Mouse (Mus musculus): ENCODE results near the gene Vps37c. TPM values are rescaled to one million over a fixed set of nuclear protein-coding genes. Genes with fewer than 3 reads are reported as not detected.

Gene Vps37c
- polyA plus RNA-seq (2016; fragmentation: Nextera tagmentation; extraction: Ambion mirVana), result 29.0 and 31.2 TPM in 2 replicates

- Histone ChIP-seq H3K9me3 (replicated peaks) (no peaks in the 10 kb centered on the region), H3K4me3 (peak within 1 kb of the TSS; percentile 75), H3K4me1 (replicated peaks) (peaks cover 37% of the 10 kb centered on the region), H3K27me3 (replicated peaks) (no peaks in the 10 kb centered on the region), H3K9ac (peak within 1 kb of the TSS; percentile 84), H3K36me3 (no peaks in the 10 kb centered on the region), H3K27ac (ENCODE audit: poor library complexity, severe bottlenecking) (peak within 1 kb of the TSS; percentile 95), H3K4me2 (peak within 1 kb of the TSS; percentile 79)
- under 1% methylated on average over 72 of the region's 74 CpGs for WGBS
- peak; percentile 93 for ATAC-seq (ENCODE audit: insufficient number of reproducible peaks, low FRiP score)
These were observed at the start of gene Vps37c for GRCm38 (mm10) chr19:10688537-10689352. Vps37c (plus strand) TSS chr19:10688735.

DNA sequence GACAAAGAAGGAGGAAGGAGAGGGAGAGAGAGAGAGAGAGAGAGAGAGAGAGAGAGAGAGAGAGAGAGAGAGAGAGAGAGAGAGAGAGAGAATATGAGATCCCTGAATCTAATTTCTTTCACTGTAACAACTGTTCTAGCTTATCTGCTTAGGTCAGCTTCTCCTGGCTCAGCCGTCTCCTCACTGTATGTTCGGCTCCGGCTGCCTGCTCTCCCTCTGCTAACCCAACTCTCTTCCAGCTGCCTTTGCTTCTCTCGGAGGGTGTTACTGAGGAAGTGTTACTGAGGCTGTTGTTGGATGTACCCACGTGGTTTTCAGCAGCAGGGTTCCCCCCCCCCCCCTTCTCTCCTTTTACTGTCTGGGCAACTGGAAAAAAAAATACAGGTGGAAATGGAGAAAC is 48.5 kb upstream of the Vps37c start:
- H3K9ac ChIP-seq, result no peak overlapping the region
- H3K4me3 ChIP-seq, result no peak overlapping the region
- H3K36me3 ChIP-seq, result no peaks in the 10 kb centered on the region
- peaks cover 7% of the 10 kb centered on the region for H3K27me3 ChIP-seq (replicated peaks)
- peak overlapping the region; percentile 33 for H3K4me2 ChIP-seq
- peaks cover 11% of the 10 kb centered on the region for H3K4me1 ChIP-seq (replicated peaks)
- H3K27ac ChIP-seq (ENCODE audit: poor library complexity, severe bottlenecking), result no peak overlapping the region
- no peak for ATAC-seq (ENCODE audit: insufficient number of reproducible peaks, low FRiP score)
- H3K9me3 ChIP-seq (replicated peaks), result no peaks in the 10 kb centered on the region
- WGBS, result 2% methylated on average over 5 of the region's 5 CpGs

GRCm38 (mm10) chr19:10640589-10641378 is 47.8 kb upstream of the Vps37c start:
- H3K36me3 ChIP-seq, result no peaks in the 10 kb centered on the region
- H3K27ac ChIP-seq (ENCODE audit: poor library complexity, severe bottlenecking), result no peak overlapping the region
- H3K27me3 ChIP-seq (replicated peaks), result peaks cover 7% of the 10 kb centered on the region
- H3K9me3 ChIP-seq (replicated peaks), result no peaks in the 10 kb centered on the region
- H3K4me1 ChIP-seq (replicated peaks), result peaks cover 6% of the 10 kb centered on the region; the same call in 1 of the 2 replicates
- H3K9ac ChIP-seq, result no peak overlapping the region
- 50% methylated on average over 13 of the region's 13 CpGs for WGBS
- H3K4me2 ChIP-seq, result peak overlapping the region; percentile 33
- no peak for ATAC-seq (ENCODE audit: insufficient number of reproducible peaks, low FRiP score)
- H3K4me3 ChIP-seq, result no peak overlapping the region

DNA sequence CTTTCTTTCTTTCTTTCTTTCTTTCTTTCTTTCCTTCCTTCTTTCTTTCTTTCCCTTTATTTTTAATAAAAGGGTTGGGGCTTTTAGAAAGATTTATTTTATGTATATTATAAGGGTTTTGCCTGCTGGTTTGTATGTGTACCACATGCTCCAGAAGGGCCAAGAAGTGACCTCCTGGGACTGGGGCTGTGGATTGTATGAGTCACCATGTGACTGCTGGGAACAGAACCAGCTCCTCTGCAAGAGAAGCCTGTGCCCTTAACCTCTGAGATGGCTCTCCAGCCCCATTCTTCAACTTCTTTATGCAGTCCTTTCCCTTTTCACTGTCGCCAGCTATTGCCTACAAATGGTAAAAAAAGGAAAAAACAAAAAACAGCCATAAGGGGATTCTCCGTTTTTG is 42.9 kb upstream of the Vps37c start:
- Histone ChIP-seq H3K4me2 (no peak overlapping the region), H3K27me3 (replicated peaks) (peaks cover 10% of the 10 kb centered on the region), H3K9me3 (replicated peaks) (no peaks in the 10 kb centered on the region), H3K9ac (no peak overlapping the region), H3K27ac (ENCODE audit: poor library complexity, severe bottlenecking) (no peak overlapping the region), H3K4me3 (no peak overlapping the region), H3K4me1 (replicated peaks) (no peaks in the 10 kb centered on the region), H3K36me3 (no peaks in the 10 kb centered on the region)
- ATAC-seq (ENCODE audit: insufficient number of reproducible peaks, low FRiP score), result no peak
- WGBS, result 89% methylated on average over 2 of the region's 2 CpGs

GRCm38 (mm10) chr19:10648156-10648555 is 40.4 kb upstream of the Vps37c start:
- Histone ChIP-seq H3K9ac (no peak overlapping the region), H3K4me3 (no peak overlapping the region), H3K27ac (ENCODE audit: poor library complexity, severe bottlenecking) (no peak overlapping the region), H3K4me2 (no peak overlapping the region), H3K9me3 (replicated peaks) (no peaks in the 10 kb centered on the region), H3K4me1 (replicated peaks) (no peaks in the 10 kb centered on the region), H3K36me3 (no peaks in the 10 kb centered on the region), H3K27me3 (replicated peaks) (peaks cover 3% of the 10 kb centered on the region; the same call in 1 of the 2 replicates)
- 74% methylated on average over 8 of the region's 8 CpGs for WGBS
- ATAC-seq (ENCODE audit: insufficient number of reproducible peaks, low FRiP score), result no peak

GRCm38 (mm10) chr19:10656058-10656457 is 32.5 kb upstream of the Vps37c start:
- H3K36me3 ChIP-seq, result no peaks in the 10 kb centered on the region
- whole genome bisulfite sequencing, result 61% methylated on average over 3 of the region's 3 CpGs
- no peaks in the 10 kb centered on the region for H3K27me3 ChIP-seq (replicated peaks)
- H3K4me1 ChIP-seq (replicated peaks), result peaks cover 8% of the 10 kb centered on the region
- no peak overlapping the region for H3K27ac ChIP-seq (ENCODE audit: poor library complexity, severe bottlenecking)
- ATAC-seq (ENCODE audit: insufficient number of reproducible peaks, low FRiP score), result no peak
- H3K9me3 ChIP-seq (replicated peaks), result no peaks in the 10 kb centered on the region
- H3K4me2 ChIP-seq, result no peak overlapping the region
- no peak overlapping the region for H3K4me3 ChIP-seq
- no peak overlapping the region for H3K9ac ChIP-seq

- no peaks in the 10 kb centered on the region for H3K9me3 ChIP-seq (replicated peaks)
- WGBS, result 65% methylated on average over 5 of the region's 5 CpGs
- no peak overlapping the region for H3K27ac ChIP-seq (ENCODE audit: poor library complexity, severe bottlenecking)
- peaks cover 8% of the 10 kb centered on the region for H3K4me1 ChIP-seq (replicated peaks)
- H3K36me3 ChIP-seq, result no peaks in the 10 kb centered on the region
- no peaks in the 10 kb centered on the region for H3K27me3 ChIP-seq (replicated peaks)
- no peak for ATAC-seq (ENCODE audit: insufficient number of reproducible peaks, low FRiP score)
- no peak overlapping the region for H3K4me2 ChIP-seq
- H3K9ac ChIP-seq, result no peak overlapping the region
- no peak overlapping the region for H3K4me3 ChIP-seq
These were observed 30.8 kb upstream of the Vps37c start for GRCm38 (mm10) chr19:10657742-10658141.

DNA sequence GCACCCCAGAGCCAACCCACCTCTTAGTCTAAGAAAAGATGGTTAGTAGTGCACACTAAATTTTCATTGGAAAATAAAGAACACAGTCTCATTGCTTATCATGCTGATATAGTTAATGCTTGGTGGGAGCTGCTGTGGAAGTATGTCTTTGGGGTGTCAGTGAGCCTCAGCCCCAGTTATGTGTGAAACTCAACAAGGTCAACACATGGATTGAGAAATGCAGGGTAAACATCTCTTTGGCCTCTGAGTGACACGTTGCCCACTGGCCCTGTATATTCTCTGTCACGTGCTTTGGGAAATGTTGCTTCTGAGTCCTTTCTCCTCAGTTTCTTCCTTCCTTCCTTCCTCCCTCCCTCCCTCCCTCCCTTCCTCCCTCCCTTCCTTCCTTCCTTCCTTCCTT is 30.1 kb upstream of the Vps37c start:
- 79% methylated on average over 2 of the region's 2 CpGs for WGBS
- no peak overlapping the region for H3K27ac ChIP-seq (ENCODE audit: poor library complexity, severe bottlenecking)

DNA sequence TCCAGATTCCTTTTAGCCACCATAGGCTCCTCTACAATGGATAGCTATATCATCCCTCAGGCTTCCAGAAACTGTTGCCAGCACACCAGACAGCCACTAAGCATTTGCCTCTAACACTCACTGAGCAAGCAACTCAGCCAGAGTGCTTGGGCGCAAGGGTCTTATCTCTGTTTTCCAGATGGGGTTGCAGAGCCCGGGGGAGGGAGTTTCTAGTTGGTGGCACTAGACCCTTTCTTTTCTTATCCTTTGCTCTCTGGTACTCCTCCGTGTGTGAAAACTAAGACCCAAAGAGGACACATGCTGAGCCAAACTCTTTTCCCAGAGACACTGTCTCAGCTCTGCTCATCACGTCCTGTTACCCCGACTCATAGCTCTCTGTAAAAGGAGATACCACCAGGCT is 27.2 kb upstream of the Vps37c start:
- WGBS, result 31% methylated on average over 5 of the region's 5 CpGs

More for the DNA sequence above, 30.1 kb upstream of the Vps37c start:
- Histone ChIP-seq H3K9me3 (replicated peaks) (no peaks in the 10 kb centered on the region), H3K9ac (no peak overlapping the region), H3K27me3 (replicated peaks) (no peaks in the 10 kb centered on the region), H3K4me3 (no peak overlapping the region), H3K36me3 (no peaks in the 10 kb centered on the region), H3K4me2 (no peak overlapping the region), H3K4me1 (replicated peaks) (peaks cover 8% of the 10 kb centered on the region)
- ATAC-seq (ENCODE audit: insufficient number of reproducible peaks, low FRiP score), result no peak

GRCm38 (mm10) chr19:10661919-10662318 is 26.6 kb upstream of the Vps37c start:
- Histone ChIP-seq H3K36me3 (no peaks in the 10 kb centered on the region), H3K27ac (ENCODE audit: poor library complexity, severe bottlenecking) (0 out of 2 replicates have a peak overlapping the region, but pooled peaks have one; percentile 1), H3K27me3 (replicated peaks) (0 out of 2 replicates have a peak, but pooled peaks cover 4% of the 10 kb centered on the region), H3K4me1 (replicated peaks) (peaks cover 2% of the 10 kb centered on the region), H3K4me2 (no peak overlapping the region), H3K9me3 (replicated peaks) (no peaks in the 10 kb centered on the region), H3K9ac (no peak overlapping the region), H3K4me3 (no peak overlapping the region)
- peak; percentile 63 for ATAC-seq (ENCODE audit: insufficient number of reproducible peaks, low FRiP score)
- WGBS, result 75% methylated on average over 2 of the region's 2 CpGs

More for the DNA sequence above, 27.2 kb upstream of the Vps37c start:
- peak; percentile 91 for ATAC-seq (ENCODE audit: insufficient number of reproducible peaks, low FRiP score)
- no peaks in the 10 kb centered on the region for H3K9me3 ChIP-seq (replicated peaks)
- H3K4me1 ChIP-seq (replicated peaks), result peaks cover 6% of the 10 kb centered on the region
- H3K27me3 ChIP-seq (replicated peaks), result 0 out of 2 replicates have a peak, but pooled peaks cover 4% of the 10 kb centered on the region
- H3K27ac ChIP-seq (ENCODE audit: poor library complexity, severe bottlenecking), result peak overlapping the region; percentile 39
- no peak overlapping the region for H3K9ac ChIP-seq
- H3K4me2 ChIP-seq, result no peak overlapping the region
- H3K4me3 ChIP-seq, result no peak overlapping the region
- H3K36me3 ChIP-seq, result no peaks in the 10 kb centered on the region

DNA sequence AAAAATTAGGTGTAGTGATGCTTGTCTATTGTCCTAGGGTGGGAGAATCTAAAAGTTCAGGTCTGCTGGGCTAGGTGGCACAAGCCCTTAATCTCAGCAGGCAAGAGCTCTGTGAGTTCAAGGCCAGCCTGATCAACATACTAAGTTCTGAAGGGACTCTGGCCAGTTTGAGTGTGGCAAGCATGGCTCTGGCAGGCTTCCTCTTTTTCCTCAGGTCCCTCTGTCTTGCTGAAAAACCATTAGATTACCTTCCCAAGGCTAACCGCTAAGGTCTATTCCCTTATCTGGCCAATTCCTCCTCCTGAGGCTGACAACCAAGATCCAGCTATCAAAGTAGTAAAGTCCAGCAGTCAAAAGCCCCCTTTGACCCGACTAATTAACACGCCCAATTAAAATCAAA is 25.9 kb upstream of the Vps37c start:
- H3K9me3 ChIP-seq (replicated peaks), result no peaks in the 10 kb centered on the region
- 0 out of 2 replicates have a peak, but pooled peaks cover 4% of the 10 kb centered on the region for H3K27me3 ChIP-seq (replicated peaks)
- WGBS, result 51% methylated on average over 3 of the region's 3 CpGs
- H3K4me2 ChIP-seq, result no peak overlapping the region
- no peak overlapping the region for H3K4me3 ChIP-seq
- no peak overlapping the region for H3K9ac ChIP-seq
- ATAC-seq (ENCODE audit: insufficient number of reproducible peaks, low FRiP score), result no peak
- H3K4me1 ChIP-seq (replicated peaks), result no peaks in the 10 kb centered on the region; the same call in 1 of the 2 replicates
- H3K27ac ChIP-seq (ENCODE audit: poor library complexity, severe bottlenecking), result 0 out of 2 replicates have a peak overlapping the region, but pooled peaks have one; percentile 1
- H3K36me3 ChIP-seq, result no peaks in the 10 kb centered on the region

All from heart, embryonic 12.5 days (tissue).